Mouse (Mus musculus): ENCODE measurements around the gene Paox.

Paox gene

DNA sequence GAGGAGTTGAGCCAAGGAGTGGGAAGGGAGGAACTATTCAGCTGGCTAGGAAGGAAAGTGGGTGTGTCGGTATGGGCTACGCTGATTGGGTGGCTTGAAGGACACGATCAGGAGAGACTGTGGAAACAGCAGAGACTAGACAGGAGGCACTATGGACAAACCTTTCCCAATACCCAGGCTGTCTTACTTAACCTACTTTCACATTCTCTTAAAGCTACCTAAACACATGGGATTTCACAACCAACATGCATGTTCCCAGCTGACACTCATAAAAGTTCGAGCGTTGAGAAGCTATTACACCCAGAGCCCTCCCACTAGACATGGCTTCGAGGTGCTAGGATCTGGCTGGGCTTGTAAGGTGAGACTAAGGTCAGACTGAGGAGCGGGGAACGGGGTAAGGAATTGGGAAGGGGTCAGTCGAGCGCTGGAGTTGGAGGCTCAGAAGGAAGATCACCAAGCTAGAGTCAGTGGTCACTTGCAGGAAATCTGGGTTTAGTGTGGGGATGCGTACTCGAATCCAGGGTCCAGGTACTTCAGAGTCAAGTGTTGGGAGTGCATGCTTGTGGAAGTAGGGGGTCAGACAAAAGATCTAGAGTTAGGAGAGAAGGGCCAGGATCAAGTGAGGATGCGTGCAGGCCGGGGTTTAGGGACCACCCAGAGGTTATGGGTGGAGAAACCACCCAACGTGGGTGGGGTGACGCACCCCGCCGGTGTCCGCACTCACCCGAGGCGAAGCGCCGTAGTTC is at the start of gene Paox:
Gene Paox (plus strand): TSS at position 217 of the 746 bp plus-strand sequence.
- peak; percentile 74 to 87 for DNase-seq

DNA sequence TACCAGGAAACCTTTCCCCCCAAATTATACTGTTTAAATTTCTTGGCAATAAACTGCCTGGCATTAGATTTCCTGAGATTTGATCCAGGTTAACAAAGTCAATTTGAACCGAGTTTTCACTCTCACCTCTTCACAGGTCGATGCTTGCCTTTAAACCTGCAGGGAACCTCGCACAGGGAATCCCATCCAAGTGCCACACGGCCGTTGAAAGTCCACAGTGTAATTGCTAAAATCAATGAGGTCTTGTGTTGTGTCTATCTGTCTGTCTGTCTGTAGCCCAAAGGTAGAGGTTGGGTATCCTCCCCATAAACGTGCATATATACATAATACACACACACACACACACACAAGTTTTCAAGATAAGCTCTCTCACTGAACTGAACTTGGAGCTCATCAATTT is 48.2 kb upstream of the Paox start:
- no peak for DNase-seq

DNA sequence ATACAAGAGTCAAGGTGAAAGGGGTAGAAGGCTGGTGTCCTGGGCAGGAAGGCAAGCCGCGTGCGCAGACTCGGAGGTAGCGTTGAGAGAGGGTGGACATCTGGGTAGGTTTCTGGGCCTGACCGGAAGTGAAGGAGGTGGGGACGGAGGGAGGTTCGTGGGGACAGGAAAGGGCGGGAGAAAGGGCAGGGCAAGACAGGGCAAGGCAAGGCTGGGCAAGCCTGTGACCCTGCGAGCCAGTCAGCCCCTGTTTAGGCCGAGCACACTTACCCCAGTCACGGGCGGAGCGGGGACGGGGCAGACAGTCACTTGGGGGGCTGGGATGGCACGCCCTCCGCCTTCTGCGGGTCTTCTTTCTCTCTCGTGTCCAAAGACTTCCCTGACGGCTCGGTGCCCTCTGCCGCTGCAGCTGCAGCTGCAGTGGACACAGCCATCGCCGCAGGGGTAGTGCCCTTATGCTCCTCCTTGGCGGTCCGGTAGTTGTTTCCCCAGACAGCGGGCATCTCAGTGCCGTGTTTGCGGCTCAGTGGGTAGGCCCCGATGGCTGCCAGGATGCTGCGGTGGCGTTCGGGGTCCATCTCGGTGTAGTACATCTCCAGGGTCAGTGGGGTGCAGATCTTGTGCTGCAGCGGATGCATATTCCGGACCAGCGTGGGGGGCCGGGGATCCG is 45.4 kb upstream of the Paox start:
- DNase-seq = peak in 1 of 2 experiments; percentile 34

DNA sequence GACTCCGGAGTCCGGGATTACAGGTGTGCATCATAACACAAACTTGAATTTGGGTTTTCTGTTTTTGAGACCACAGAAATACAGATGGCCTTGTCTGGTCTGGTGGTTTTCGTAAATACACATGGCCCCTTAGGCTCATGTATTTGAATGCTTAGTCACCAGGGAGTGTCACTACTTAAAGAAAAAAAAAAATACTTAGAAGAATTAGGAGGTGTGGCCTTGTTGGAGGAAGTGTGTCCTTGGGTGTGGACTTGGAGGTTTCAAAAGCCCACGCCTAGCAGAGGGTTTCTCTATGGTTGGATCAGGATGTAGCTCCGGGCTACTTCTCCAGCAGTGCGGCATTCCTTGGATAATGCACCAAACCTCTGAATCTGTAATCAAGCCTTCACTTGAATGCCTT is 37.9 kb upstream of the Paox start:
- DNase-seq = no peak

DNA sequence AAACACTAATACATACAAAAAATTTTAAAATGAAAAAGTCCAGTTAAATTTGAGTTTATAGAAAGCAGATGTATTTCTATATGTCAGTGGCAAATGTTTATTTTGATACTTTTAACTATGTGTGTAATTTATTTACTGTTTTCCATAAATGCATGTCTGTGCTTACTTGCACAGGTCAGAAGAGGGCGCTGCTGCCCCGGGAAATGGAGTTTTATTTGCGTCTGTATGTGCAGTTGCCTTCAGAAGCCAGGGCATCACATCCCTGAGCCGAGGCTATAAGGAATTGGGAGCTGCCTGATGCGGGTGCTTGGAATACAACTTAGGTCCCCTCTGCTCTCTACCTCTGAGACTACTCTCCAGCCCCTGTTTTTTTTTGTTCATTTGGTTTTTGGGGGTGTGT is 36.9 kb upstream of the Paox start:
- DNase-seq = peak; percentile 65 to 88

DNA sequence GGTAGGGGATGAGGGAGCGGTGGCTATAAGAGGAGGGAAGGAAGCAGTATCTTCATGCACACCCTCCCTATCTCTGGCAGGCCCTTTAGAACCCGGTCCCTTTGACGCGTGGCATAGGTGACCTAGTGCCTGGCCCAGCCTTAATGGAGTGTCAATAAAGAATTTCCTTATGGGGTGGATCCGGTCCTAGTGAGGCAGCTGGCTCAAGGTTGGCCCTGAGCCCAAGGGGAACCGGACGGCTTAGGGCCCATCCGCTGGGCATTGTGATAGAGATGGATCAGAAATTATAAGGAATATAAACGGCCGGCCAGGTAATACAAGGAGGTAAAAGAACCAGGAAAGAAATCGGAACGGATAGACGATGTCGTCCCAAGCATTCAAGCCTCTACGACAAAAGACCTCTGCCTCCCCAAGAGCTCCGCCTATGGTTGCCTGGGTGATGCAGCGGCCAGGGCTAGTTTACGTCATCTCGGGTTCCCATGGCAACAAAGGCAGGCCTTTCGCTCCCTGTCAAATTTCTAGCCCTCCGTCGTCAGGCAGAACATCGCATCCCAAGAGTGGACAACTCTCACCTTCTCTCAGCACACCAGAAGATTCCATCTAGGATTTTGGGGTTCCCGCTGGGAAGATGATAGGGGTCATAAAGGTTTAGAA is 35.0 kb upstream of the Paox start:
- DNase-seq = peak; percentile 76

DNA sequence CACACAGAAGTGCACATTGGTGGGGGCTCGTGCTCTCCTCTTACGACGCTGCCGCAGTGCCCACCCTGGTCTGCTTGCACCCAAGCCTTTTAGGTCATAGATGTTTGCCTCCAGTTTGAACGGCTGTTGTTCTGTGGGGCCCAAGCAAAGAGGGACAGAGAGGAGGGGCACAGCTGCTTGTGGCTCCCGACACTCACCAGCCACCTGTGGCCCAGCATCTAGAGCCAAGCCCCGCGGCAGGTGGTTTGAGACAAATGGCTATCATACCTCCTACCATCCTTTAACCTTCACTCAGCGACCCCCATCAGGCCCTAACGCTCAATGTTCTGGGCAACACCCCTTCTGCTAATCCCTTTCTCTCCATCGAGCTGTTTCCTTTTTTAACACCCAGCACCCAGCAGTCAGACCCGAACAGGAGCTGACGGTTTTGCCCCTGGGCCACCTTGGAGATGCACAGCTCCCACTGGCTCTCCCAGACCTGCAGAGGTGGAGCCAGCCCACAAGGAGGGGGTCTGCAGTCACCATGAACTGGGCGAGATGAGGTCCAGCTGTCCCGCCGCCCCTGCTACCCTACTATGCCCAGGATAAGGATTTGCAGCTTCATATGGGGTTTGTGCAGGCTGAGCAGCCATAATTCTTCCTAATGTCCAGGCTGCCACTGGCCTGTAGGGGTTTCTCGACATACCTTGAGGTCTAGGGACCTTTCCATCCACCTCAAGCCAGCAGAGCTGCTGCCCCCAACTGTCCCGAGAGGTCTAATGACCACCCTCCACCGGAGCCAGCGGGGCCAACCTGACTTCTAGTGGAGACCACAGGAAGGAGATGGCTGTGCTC is 34.0 kb upstream of the Paox start:
- no peak for DNase-seq

DNA sequence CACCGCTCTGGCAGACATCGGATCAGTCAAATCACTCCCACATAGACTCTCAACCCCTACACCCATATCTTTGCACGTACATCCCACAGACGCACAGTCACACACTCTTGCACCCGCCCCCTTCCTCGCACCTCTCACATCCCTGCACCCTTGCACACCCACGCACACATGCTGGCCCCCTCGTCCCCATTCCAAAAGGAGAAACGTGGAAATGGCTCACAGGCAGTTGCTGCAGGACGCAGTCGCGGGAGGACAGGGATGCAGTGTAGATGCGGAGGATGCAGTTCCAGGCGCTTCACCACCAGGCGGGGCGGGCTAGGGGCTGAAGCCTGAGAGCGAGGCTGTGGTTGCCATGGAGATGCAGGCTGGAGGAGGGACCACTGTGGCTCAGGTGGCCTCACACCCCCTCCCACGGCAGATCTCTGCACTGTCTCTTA is 33.3 kb upstream of the Paox start, which contains the start of gene Caly:
Gene Caly (minus strand): TSS at position 307 of the 437 bp plus-strand sequence.
- DNase-seq = peak in 1 of 2 experiments; percentile 42

DNA sequence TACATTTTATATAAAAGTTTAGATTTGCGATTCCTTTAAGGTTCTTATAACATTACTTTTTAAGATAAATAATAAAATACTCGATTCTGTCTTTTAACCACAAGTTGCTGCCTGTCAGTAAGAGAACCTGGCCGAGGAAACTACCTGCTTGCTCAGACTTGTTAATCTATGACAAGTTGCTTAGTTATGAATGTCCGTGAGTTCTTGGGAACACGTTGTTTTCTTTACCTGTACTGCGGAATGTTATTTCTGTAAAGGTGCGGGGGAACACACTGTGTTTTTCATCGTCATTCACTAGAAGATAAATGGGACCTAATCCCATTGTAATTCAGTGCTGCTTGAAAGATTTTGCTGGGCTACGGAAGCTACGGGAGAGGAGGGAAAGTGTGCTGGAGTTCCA is 25.0 kb upstream of the Paox start:
- no peak for DNase-seq

DNA sequence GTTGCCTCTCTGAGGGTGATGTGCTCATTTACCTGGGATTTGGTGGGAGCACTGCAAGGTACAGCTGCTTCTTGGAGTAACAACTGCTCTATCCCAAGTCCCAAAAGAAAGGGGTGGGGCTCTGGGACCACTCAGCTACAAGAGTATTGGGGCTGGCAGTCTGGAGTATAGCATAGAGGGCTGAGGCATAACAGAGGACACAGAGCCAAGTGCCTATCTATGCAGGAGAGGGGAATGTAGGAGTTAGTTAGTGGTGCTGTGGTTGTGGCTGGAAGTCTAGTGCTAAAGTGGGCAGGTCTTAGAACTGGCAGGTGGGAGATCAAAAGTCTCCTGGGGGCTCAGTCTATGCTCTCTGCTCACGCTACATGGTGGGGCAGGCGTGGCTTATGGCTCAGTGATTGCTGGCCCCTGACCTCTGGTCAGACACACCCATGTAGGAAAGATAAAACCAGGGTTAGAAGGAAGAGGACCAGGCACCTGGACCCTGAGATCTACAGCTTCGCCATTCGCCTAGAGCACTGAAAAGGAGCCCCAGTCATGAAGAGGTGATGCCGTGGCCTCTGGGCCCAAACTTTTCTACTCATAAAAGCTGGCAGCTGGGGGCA is 22.6 kb upstream of the Paox start, which contains the start of gene Prap1:
Gene Prap1 (plus strand): TSS at position 472 of the 605 bp plus-strand sequence.
- DNase-seq = no peak

DNA sequence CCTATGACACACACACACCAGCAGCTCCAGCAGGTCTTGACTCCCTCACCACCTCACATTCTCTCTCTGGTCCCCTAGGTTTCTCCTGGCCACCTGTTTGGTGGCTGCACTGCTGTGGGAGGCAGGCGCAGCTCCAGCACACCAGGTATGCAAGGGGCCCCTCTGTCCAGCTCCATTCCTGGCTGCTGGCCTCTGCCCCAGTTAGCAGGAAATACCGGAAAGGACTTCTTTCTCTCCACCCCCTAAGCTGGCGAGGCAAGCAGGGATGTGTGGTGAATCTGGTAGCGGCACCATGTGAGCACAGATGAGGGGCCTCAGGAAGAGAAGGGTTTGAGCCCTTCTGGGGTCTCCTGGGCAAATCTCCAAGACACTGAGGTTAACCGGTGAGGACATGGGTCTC is 20.6 kb upstream of the Paox start:
- peak in 1 of 2 experiments; percentile 21 for DNase-seq

DNA sequence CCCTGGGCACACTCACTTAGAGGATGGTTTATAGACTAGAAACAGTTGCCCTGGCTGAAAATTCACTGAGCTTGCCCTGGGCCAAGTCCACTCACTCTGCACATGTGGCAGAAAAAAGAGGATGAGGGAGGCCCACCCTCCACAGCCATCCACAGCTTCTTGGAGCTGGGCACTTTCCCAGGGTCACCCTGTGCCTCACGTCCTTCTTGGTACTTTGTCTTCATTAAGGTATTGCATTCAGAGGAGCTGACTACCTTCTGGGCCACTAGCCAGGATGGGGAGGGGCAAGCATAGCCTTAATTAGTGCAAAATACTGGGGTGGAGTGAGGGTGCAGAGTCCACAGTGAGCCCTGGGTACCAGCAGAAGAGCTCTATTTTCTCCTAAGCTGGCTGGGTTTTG is 20.0 kb upstream of the Paox start:
- DNase-seq = peak; percentile 91 to 93

DNA sequence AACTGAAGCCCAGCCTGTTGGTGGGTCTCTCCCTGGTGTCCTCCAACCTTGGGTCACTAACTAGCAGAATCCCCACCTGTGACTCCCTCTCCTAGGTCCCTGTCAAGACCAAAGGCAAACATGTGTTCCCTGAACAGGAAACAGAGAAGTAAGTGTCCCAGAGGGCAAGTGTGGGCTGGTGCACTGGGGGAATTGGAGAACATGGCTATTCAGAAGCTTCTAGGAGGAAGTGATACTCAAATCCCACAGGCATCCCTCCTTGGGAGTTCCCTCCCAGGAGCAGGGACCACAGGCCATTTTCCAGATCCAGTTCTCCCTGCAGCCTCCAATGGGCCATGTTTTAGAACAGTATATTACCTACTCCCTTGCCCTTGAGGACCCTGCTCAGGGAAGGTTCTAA is 19.5 kb upstream of the Paox start:
- DNase-seq = no peak

DNA sequence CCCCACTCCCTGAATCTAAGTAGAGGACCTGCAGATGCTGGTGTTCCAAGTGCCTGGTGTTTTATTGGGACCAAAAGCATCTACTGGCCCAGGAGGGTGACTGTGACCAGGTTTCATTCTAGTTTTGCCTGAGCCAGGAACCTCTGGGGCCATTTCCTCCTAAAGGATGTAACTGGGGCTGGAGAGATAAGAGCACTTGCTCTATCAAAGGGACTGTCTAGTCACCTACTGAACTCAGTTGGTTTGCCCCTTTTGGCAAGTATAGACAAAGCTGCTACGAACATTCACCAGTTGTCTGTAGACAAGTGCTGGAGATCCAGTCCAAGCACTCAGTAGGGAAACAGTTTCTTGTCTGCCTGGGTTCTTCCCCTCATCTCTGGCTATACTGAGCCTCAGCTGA is 17.1 kb upstream of the Paox start:
- no peak for DNase-seq

DNA sequence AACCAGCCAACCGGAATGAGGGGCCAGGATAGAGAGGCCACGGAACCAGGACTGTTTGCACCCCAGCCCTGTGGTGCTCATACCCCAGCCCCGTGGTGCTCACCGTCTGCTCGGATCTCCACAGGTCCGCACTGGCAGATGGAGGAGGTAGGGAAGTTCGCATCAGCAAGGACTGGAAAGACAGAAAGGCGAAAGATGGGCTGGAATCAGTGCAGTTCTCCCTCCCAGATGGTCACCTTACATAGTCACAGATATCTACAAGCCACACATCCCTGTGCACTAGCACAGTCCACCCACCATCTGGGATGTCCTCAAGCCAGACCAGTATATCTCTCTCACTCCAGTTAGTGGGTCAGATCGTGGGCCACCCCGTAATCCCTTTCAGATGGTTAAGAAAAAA is 14.1 kb upstream of the Paox start:
- no peak for DNase-seq

DNA sequence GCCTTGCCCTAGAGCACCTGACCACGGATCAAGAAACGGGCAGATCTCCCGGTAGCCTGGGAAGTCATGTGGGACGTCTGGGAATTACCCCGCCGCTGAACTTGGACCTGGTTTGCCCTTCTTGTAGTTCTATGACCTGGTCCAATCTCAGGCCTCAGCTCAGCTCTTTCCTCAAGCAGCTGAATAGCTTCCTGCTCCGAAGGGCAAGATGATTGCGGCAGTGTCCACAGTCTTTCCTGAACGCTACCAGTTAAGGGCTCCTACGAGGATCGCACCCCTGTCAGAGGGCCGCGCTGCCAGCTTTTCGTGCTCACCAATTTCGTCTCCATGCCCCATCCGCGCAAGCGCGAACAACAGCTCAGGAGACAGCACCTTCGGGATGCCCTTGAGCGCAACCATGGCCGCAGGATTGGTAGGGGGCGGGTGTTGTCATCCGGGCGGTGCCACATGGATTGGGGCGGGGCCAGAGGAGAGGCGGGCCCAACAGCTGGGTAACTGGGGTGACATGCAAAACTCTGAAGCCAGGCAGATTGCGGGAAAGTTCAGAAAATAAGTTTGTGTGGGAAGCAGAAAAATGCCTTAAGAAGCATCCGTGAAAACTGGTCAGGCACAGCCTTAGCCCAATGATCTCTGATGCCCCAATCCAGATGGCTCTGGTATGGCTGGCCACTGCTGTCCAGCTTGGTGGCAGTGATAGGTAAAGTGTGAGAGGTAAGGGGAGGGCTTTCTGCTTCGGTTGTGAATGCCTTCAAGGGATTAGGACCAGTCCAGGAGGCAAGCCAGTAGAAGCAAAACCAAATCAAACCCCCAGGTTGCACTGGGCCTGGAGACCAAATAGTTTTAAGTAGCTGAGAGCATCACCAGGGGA is 13.4 kb upstream of the Paox start, which contains the start of gene Fuom:
Gene Fuom (minus strand): TSS at position 449 of the 868 bp plus-strand sequence.
- peak; percentile 93 to 94 for DNase-seq

DNA sequence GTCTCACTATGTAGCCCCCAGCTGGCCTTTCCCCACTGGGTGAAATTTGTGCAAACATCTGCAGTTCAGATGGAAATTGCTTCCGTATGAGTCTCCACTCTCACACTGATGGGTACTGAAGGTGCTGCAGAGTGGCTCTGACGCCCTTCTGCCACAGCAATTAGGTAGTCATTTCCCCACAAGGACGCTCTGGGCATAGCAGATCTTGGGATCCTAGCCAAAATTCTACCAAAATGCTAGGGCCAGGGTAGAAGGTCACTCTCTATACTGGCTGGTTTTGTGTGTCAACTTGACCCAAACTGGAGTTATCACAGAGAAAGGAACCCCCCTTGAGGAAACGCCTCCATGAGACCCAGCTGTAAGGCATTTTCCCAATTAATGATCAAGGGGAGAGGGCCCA is 11.6 kb upstream of the Paox start:
- no peak for DNase-seq

DNA sequence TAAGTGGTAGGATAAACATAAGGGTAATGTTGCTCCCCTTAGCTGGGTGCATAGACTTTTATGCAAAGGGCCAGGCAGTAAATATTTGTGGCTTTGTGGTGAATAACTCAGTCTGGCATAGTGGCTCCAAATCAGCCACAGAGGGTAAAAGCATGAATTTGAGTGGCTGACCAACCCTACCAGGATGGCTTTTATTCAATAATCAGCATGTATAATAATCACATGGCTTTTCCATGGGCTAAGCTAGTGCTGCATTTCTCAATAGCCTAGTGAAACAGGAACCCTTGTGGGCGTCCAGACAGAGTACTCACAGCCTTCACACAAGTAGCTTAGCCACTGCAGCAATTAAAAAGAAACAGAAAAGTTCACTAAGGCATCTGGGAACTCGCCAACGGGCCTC is 3.7 kb upstream of the Paox start:
- DNase-seq = no peak

DNA sequence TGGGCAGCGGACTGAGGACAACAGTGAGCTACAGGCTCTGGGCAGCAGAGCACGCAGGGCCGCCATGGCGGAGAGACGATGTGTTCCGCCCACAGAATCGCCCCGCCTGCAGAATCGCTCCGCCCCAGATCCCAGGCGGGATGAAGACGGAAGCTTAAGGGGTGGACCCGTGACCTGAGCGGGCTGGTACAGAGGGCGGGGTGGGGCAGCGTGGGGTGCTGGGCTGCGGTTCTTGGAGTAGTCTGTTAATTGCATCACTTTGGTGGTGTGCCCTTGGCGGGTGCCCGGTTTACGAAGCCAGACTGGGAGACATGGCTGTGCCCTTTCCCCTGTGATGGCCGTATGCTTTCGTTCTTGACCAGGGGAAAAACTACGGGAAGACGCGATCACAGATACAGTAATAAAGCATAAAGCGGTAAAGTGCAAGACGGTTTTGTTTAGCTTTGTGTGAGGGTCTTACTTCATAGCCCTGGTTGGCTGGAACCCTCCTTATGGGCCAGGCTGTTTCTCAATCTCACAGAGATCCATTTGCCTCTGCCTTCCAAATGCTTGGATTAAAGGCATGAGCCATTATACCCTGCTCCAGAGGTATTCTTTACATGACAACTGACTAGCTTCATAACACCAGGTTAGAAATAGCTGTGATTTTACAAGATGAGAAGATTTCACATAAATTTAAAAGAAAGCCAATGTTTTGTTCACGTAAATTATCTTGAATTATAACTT is 893 bp downstream of the Paox start, which contains the start of gene Echs1:
Gene Echs1 (minus strand): TSS at position 148 of the 726 bp plus-strand sequence.
- peak; percentile 95 to 96 for DNase-seq

DNA sequence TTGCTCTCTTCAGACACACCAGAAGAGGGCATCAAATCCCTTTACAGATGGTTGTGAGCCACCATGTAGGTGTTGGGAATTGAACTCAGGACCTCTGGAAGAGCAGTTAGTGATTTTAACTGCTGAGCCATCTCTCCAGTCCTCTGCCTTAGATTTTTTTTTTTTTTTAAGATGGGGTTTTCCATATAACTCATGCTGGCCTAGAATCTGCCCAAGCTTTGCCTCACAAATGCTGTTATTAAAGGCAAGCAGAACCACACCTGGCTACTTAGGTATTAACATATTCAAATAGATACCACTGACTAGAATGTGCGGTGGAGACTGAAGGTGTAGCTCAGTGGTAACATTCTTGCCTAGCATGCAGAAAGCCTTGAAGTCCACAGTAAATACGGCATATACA is 4.9 kb downstream of the Paox start:
- no peak for DNase-seq
